Mouse (Mus musculus) lung, postnatal 25 days (tissue): ENCODE results near the gene Gtf2i.

Experiments used
- DNase-seq: peaks from one replicate; pipeline ENCODE4 v3.0.0; 2022; ENCODE audit warnings: low spot score

Gene Gtf2i

DNA sequence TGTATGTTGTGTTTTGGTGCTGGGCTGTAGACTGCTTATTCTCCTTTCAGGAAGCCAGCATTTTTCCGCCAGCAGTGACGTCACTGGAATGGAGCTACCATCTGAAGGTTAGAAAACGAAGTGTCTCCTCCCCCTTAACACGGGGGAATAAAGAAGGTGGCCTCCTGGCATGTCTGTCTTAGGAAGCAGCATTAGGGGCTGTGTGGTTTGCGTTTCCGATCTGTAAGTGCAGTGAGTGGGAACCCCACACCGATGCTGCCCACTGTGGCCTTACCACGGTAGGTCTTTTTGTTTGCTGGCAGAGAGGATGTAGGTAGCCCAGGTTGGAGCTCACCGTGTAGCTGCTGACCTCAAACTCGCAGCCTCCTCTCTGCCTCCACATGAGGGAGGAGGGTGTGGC is 107.8 kb downstream of the Gtf2i start:
- DNase-seq = no peak

DNA sequence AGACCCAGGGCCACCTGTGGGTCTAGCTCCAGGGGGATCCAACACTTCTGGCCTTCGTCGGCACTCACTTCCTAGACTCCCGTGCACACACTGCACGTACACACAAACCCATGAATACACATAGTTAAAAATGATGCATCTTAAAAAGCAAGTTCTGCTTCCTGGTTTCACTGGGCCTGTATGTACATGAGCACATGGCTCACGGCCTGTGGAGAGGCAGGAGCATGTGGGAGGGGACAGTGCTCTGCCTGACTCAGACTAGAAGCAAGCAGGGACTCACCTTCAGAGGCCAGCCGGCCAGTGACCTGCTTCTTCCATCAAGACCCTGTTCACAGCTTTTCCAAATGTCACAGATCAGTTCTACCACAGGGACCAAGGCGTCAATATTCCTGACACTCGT is 120.9 kb downstream of the Gtf2i start:
- no peak for DNase-seq

DNA sequence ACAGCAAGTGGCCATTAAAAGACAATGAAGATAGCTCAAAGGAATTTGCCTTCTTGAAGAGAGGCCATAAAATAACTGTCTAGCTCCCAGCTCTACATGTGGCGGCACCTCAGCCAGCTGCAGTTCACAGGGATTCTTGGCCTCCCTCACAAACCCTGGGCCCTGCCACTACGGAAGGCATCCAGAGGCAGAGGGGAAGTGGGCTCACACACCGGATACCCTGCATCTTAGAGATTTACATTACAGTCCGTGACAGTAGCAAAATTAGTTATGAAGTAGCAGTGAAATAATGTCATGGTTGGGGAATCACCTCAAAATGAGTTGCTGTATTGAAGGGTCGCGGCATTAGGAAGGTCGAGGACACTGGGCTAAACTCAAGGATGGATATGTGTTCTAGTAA is 126.0 kb downstream of the Gtf2i start:
- no peak for DNase-seq
